9 mouse cellular contexts compared by ENCODE assay signal in the genomic region with DNA sequence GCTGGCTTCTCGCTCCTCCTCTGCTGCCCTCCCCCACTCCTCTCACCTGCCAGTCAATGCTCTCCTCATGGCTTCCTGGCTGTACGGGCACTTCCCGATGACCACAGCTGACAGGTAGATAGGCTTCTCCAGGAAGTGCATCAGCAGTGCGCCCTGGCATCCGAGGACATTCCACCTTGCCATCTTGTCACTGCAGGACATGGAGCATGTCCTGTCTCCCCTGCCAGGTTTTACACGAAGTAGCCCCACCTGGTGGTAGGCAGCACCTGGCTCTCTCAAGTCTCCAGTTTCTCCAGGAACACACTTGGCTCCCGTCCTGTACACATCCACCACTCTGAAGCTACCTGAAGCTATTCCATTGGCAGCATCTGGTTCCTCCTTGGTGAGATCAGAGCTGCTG. TPM values are rescaled to one million over a fixed set of nuclear protein-coding genes. Genes with fewer than 3 reads are reported as not detected.
DNase-seq lines count a peak whose midpoint lies in the region; ATAC-seq and TF ChIP-seq lines count a peak whose summit lies in the region.
"Had no signal": no experiment of that assay in that cellular context is flagged by ENCODE, and none has a peak within 500 bp of the region (broad histone marks: within the 10 kb centered on the region; RNA-seq: fewer than 3 reads in every experiment).

No protein-coding gene starts in this region.

- H3K4me1 ChIP-seq in megakaryocyte, embryonic 14.5 days: peaks cover 5% of the 10 kb centered on the region
- no peaks in the 10 kb centered on the region for H3K4me1 ChIP-seq in lung, adult 2 months (ENCODE audit: control insufficient read depth, insufficient read depth, low read length)

- no peak for DNase-seq in brain, embryonic 14.5 days (ENCODE audit: low read depth)
- DNase-seq in lung, adult 2 months: no peak
- DNase-seq in thymus, postnatal 25 days: peak; percentile 37
- DNase-seq in urinary bladder, adult 18-20 months (ENCODE audit: low spot score in 2 of 2): no peak
- no peak for DNase-seq in right cerebral cortex, postnatal 10 days (ENCODE audit: low spot score in 2 of 2)
- DNase-seq: kidney, postnatal 14 days had no signal

- peak; percentile 13; the same call in 1 of the 2 replicates for TF ChIP-seq CTCF in brain, embryonic 14.5 days (IDR thresholded peaks at IDR 0.05; ENCODE audit: borderline replicate concordance, extremely low read depth, insufficient read depth, insufficient read length)
- TF ChIP-seq CTCF in lung, adult 2 months (IDR thresholded peaks at IDR 0.05; ENCODE audit: insufficient read depth, low read length): peak; percentile 10; the same call in 1 of the 2 replicates

- peaks cover 82% of the 10 kb centered on the region for H3K36me3 ChIP-seq in megakaryocyte, embryonic 14.5 days (replicated peaks; ENCODE audit: low read length)

- no peak for TF ChIP-seq POLR2A in brain, embryonic 14.5 days (IDR thresholded peaks at IDR 0.05; ENCODE audit: borderline replicate concordance, extremely low read depth, insufficient read depth, insufficient read length, poor library complexity, severe bottlenecking)
- TF ChIP-seq POLR2A in lung, adult 2 months (IDR thresholded peaks at IDR 0.05; ENCODE audit: borderline replicate concordance, extremely low read depth, low read depth, low read length): no peak

- no peak for ATAC-seq in megakaryocyte, adult 5-6 weeks (ENCODE audit: poor library complexity, severe bottlenecking)

- peaks cover 2% of the 10 kb centered on the region for H3K27me3 ChIP-seq in megakaryocyte, embryonic 14.5 days (replicated peaks)

- no peaks in the 10 kb centered on the region for H3K9me3 ChIP-seq in megakaryocyte, embryonic 14.5 days

- 71% methylated on average over 7 of the region's 7 CpGs for WGBS in lung, adult 2 months

- H3K4me3 ChIP-seq in megakaryocyte, embryonic 14.5 days (replicated peaks): peak overlapping the region; percentile 12
- no peak overlapping the region for H3K4me3 ChIP-seq in lung, adult 2 months (replicated peaks; ENCODE audit: extremely low read depth, low read depth, low read length)

RNA-seq across cellular contexts. Expression of a gene that starts 10.0 kb away (rescaled TPM):
- polyA plus RNA-seq in megakaryocyte, embryonic 14.5 days (2012; ENCODE audit: insufficient read depth, low replicate concordance): 0.40 and 1.5 TPM in 2 replicates
- total RNA-seq in megakaryocyte, adult 5-6 weeks (2015): 0.83 and 1.1 TPM in 2 replicates
- total RNA-seq in megakaryocyte, adult 5-6 weeks (2017): 1.5 and 1.7 TPM in 2 replicates
- 9.7 and 10.4 TPM in 2 replicates for polyA plus RNA-seq in brain, embryonic 14.5 days (2012; rRNA removed)
- 2.5 and 2.7 TPM in 2 replicates for polyA plus RNA-seq in lung, adult 2 months (2012; rRNA removed)

RNA-seq across cellular contexts. Expression of a gene that starts 29.0 kb away (rescaled TPM):
- polyA plus RNA-seq in megakaryocyte, embryonic 14.5 days (2012; ENCODE audit: insufficient read depth, low replicate concordance): 11.0 and 50.0 TPM in 2 replicates
- total RNA-seq in megakaryocyte, adult 5-6 weeks (2015): 42.1 and 50.9 TPM in 2 replicates
- 73.4 and 79.0 TPM in 2 replicates for total RNA-seq in megakaryocyte, adult 5-6 weeks (2017)
- 93.8 and 116 TPM in 2 replicates for polyA plus RNA-seq in brain, embryonic 14.5 days (2012; rRNA removed)
- polyA plus RNA-seq in lung, adult 2 months (2012; rRNA removed): 28.0 and 42.2 TPM in 2 replicates

RNA-seq across cellular contexts. Expression of a gene that starts 29.1 kb away (rescaled TPM):
- polyA plus RNA-seq in megakaryocyte, embryonic 14.5 days (2012; ENCODE audit: insufficient read depth, low replicate concordance): 5.7 and 9.6 TPM in 2 replicates
- 9.4 and 11.9 TPM in 2 replicates for total RNA-seq in megakaryocyte, adult 5-6 weeks (2015)
- 11.4 and 13.3 TPM in 2 replicates for total RNA-seq in megakaryocyte, adult 5-6 weeks (2017)
- 26.8 and 41.1 TPM in 2 replicates for polyA plus RNA-seq in brain, embryonic 14.5 days (2012; rRNA removed)
- 10.4 TPM in 2 replicates for polyA plus RNA-seq in lung, adult 2 months (2012; rRNA removed)

RNA-seq across cellular contexts. Expression of a gene that starts 32.7 kb away (rescaled TPM):
- 0.46 TPM in 1 of 2 replicates, not detected in the other for polyA plus RNA-seq in megakaryocyte, embryonic 14.5 days (2012; ENCODE audit: insufficient read depth, low replicate concordance)
- total RNA-seq in megakaryocyte, adult 5-6 weeks (2015): 0.41 and 1.9 TPM in 2 replicates
- total RNA-seq in megakaryocyte, adult 5-6 weeks (2017): 0.07 and 0.20 TPM in 2 replicates
- 0.08 and 0.15 TPM in 2 replicates for polyA plus RNA-seq in brain, embryonic 14.5 days (2012; rRNA removed)
- 0.21 TPM in 1 of 2 replicates, not detected in the other for polyA plus RNA-seq in lung, adult 2 months (2012; rRNA removed)
- polyA plus RNA-seq: liver, embryonic 16.5 days had no signal

RNA-seq across cellular contexts. Expression of a gene that starts 41.6 kb away (rescaled TPM):
- 9.3 TPM in 1 of 2 replicates, not detected in the other for polyA plus RNA-seq in megakaryocyte, embryonic 14.5 days (2012; ENCODE audit: insufficient read depth, low replicate concordance)
- 69.8 and 82.1 TPM in 2 replicates for total RNA-seq in megakaryocyte, adult 5-6 weeks (2015)
- 46.0 and 55.7 TPM in 2 replicates for total RNA-seq in megakaryocyte, adult 5-6 weeks (2017)
- polyA plus RNA-seq in brain, embryonic 14.5 days (2012; rRNA removed): 164 TPM in 2 replicates
- polyA plus RNA-seq in lung, adult 2 months (2012; rRNA removed): 26.2 and 58.2 TPM in 2 replicates
